Mouse (Mus musculus) forebrain, embryonic 11.5 days (tissue): ENCODE results near the gene Ugt1a10. TPM values are rescaled to one million over a fixed set of nuclear protein-coding genes. Genes with fewer than 3 reads are reported as not detected.

Experiments
- ATAC-seq: fragments of 200-750 bp; cut with Nextera tagmentation; replicated peaks from 2 replicates; pipeline ENCODE4 v1.8.0; 2017; ENCODE audit warnings: moderate TSS enrichment; ENCODE audit not compliant: low FRiP score
- DNase-seq: peaks from one replicate; pipeline ENCODE4 v3.0.0-alpha.2; 2017; ENCODE audit warnings: low spot score
- H3K27ac ChIP-seq: fragments of 300-500 bp; sonication (generic); 2 replicates; pipeline ENCODE4 v1.5.1; 2014; ENCODE audit warnings: low read depth, low read length
- H3K27me3 ChIP-seq: fragments of 300-500 bp; sonication (generic); 2 replicates; pipeline ENCODE4 v1.6.1; 2014; ENCODE audit warnings: mild to moderate bottlenecking, low read length, mixed read lengths; ENCODE audit not compliant: control insufficient read depth, insufficient read depth
- H3K36me3 ChIP-seq: fragments of 300-500 bp; sonication (generic); 2 replicates; pipeline ENCODE4 v1.6.1; 2014; ENCODE audit warnings: mild to moderate bottlenecking, low read length, moderate library complexity, mixed read lengths; ENCODE audit not compliant: control insufficient read depth, insufficient read depth
- H3K4me1 ChIP-seq: fragments of 300-500 bp; sonication (generic); replicated peaks from 2 replicates; pipeline ENCODE4 v1.6.1; 2014; ENCODE audit warnings: low read length, mixed read lengths; ENCODE audit not compliant: control insufficient read depth, insufficient read depth
- H3K4me2 ChIP-seq: fragments of 300-500 bp; sonication (generic); 2 replicates; pipeline ENCODE4 v1.6.1; 2014; ENCODE audit warnings: low read depth, mild to moderate bottlenecking, low read length, moderate library complexity, mixed read lengths; ENCODE audit not compliant: severe bottlenecking
- H3K4me3 ChIP-seq: fragments of 300-500 bp; sonication (generic); 2 replicates; pipeline ENCODE4 v1.5.1; 2014; ENCODE audit warnings: low read depth, low read length
- H3K9ac ChIP-seq: fragments of 300-500 bp; sonication (generic); 2 replicates; pipeline ENCODE4 v1.6.1; 2014; ENCODE audit warnings: low read length
- H3K9me3 ChIP-seq: fragments of 300-500 bp; sonication (generic); 2 replicates; pipeline ENCODE4 v1.6.1; 2016; ENCODE audit warnings: low read length, mixed read lengths; ENCODE audit not compliant: control insufficient read depth
- WGBS: fragments of 180-500 bp; shearing (Covaris S2); extraction: QIAGEN DNeasy Blood & Tissue Kit; methylation state at CpG from one replicate; pipeline ENCODE4 v1.1.7; 2014; 5-methylcytosine and 5-hydroxymethylcytosine counted together
- polyA plus RNA-seq: library from polyadenylated mRNA; unstranded; fragments of >200 nt; fragmentation: Nextera tagmentation; extraction: Ambion mirVana; gene quantifications from 2 replicates; pipeline ENCODE4 v1.2.1, GENCODE M21; 2014

Ugt1a10 gene
- polyA plus RNA-seq, 1 experiment from 2014 or later = not detected

DNA sequence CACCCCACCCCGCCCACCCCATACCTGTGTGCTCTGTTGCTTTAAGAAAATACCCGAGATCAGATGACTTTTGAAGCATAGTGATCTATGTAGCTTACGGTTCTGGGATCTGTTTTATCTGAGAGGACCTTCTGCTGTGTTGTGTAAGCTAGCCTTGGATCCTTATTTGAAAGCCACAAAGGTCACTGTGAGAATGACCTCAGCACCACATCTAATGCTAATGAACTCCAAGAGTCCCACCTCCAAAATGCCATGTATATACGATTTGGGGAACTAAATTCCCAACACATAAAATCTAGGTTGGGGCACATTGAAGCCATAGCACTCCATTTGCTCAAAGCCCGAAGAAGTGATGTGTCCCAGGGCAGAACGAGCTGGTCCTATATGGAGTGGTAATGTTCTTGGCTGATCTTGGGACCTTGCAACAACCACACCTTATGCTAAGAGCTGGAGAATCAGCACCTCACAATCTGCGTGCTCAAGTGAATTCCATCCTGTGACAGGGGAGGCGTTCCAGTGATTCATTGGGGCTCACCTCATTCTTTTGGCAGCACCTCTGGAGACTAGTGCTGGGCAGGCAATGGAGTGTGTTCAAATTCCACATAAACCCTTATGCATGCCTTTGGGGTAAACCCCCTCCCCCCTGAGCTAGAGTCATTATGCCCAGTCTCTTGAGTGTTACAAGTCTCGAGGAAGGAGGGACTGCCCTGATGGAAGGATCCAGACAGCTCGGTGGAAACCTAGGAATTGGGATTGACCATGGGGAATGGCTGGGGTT, 201.9 kb downstream of the Ugt1a10 start:
- 80% methylated on average over 10 of the region's 10 CpGs for WGBS

DNA sequence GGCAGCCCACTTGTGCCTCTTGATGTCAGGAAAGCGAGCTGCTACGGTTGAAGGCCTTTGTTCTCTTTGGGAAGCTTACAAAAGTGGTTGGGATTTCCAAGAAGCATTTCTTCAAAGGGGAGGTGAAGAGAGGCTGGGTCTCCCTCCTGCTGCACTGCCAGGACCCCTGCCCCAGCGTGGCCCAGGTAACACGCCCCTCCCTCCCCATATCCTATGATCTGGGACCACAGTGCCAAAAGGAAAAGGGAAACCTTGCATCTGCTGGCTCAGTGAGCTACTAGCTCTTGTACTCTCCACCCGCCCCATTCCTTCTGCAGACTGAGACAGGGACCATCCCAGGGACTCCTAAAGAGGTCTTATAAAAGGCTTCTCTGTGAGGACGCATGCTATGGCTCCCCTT, 202.5 kb downstream of the Ugt1a10 start:
- H3K4me2 ChIP-seq = no peak overlapping the region
- no peak overlapping the region for H3K27ac ChIP-seq
- no peak for DNase-seq
- WGBS = 82% methylated on average over 6 of the region's 6 CpGs
- peaks cover 67% of the 10 kb centered on the region for H3K9me3 ChIP-seq
- H3K36me3 ChIP-seq = peaks cover 23% of the 10 kb centered on the region
- no peak for ATAC-seq
- no peaks in the 10 kb centered on the region for H3K4me1 ChIP-seq
- no peak overlapping the region for H3K9ac ChIP-seq
- H3K4me3 ChIP-seq = no peak overlapping the region
- no peaks in the 10 kb centered on the region for H3K27me3 ChIP-seq

More for the DNA sequence above, 201.9 kb downstream of the Ugt1a10 start:
- DNase-seq = no peak
- Histone ChIP-seq H3K36me3 (peaks cover 17% of the 10 kb centered on the region), H3K27me3 (no peaks in the 10 kb centered on the region), H3K4me3 (no peak overlapping the region), H3K27ac (no peak overlapping the region), H3K4me1 (no peaks in the 10 kb centered on the region), H3K9me3 (peaks cover 73% of the 10 kb centered on the region), H3K9ac (no peak overlapping the region), H3K4me2 (no peak overlapping the region)
- no peak for ATAC-seq

DNA sequence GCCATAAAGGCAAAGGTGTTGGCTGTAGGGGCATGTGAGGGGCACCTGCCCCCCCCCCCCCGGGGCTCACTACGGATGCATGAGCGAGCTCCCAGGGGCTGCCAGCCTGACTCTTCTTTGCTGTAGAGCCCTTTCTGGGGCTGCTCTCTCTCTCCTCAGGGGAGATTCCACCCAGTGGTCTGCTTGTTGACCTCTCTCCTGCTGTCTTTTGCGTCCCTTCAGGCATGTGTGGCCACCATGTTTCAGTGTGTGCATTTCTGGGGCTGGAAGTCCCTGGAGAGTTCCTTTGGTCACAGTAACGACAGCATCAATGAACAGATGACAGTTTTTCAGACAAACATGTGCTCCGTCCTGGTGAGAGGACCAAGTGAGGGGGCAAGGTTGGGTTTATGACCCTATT, 203.2 kb downstream of the Ugt1a10 start:
- H3K4me2 ChIP-seq = no peak overlapping the region
- 0 out of 2 replicates have a peak, but pooled peaks have one; percentile 1 for ATAC-seq
- no peak overlapping the region for H3K9ac ChIP-seq
- H3K27me3 ChIP-seq = no peaks in the 10 kb centered on the region
- no peak overlapping the region for H3K4me3 ChIP-seq
- H3K27ac ChIP-seq = no peak overlapping the region
- no peaks in the 10 kb centered on the region for H3K4me1 ChIP-seq
- DNase-seq = no peak
- peaks cover 30% of the 10 kb centered on the region for H3K36me3 ChIP-seq
- WGBS = 72% methylated on average over 6 of the region's 6 CpGs
- H3K9me3 ChIP-seq = peaks cover 61% of the 10 kb centered on the region

GRCm38 (mm10) chr1:88258881-88259642, 203.9 kb downstream of the Ugt1a10 start:
- 79% methylated on average over 8 of the region's 8 CpGs for WGBS
- H3K36me3 ChIP-seq = peaks cover 37% of the 10 kb centered on the region
- H3K4me1 ChIP-seq = no peaks in the 10 kb centered on the region
- ATAC-seq (0 out of 2 replicates have a peak, but pooled peaks have one; percentile 0), DNase-seq (peak; percentile 72)
- H3K4me2 ChIP-seq = no peak overlapping the region
- H3K4me3 ChIP-seq = no peak overlapping the region
- no peak overlapping the region for H3K27ac ChIP-seq
- H3K9me3 ChIP-seq = peaks cover 54% of the 10 kb centered on the region
- no peak overlapping the region for H3K9ac ChIP-seq
- H3K27me3 ChIP-seq = no peaks in the 10 kb centered on the region

- ATAC-seq = peak; percentile 11; the same call in 1 of the 2 replicates
- Histone ChIP-seq H3K27ac (no peak overlapping the region), H3K4me3 (no peak overlapping the region), H3K36me3 (peaks cover 43% of the 10 kb centered on the region), H3K9ac (no peak overlapping the region), H3K4me1 (no peaks in the 10 kb centered on the region), H3K4me2 (no peak overlapping the region), H3K9me3 (peaks cover 48% of the 10 kb centered on the region), H3K27me3 (no peaks in the 10 kb centered on the region)
- WGBS = 80% methylated on average over 4 of the region's 4 CpGs
- no peak for DNase-seq
Observed at GRCm38 (mm10) chr1:88259643-88260024, 204.4 kb downstream of the Ugt1a10 start.

- Histone ChIP-seq H3K9me3 (peaks cover 43% of the 10 kb centered on the region), H3K4me1 (no peaks in the 10 kb centered on the region), H3K4me2 (no peak overlapping the region), H3K36me3 (peaks cover 48% of the 10 kb centered on the region), H3K4me3 (no peak overlapping the region), H3K27ac (no peak overlapping the region), H3K9ac (no peak overlapping the region), H3K27me3 (no peaks in the 10 kb centered on the region)
- ATAC-seq = peak; percentile 17
- no peak for DNase-seq
- 84% methylated on average over 6 of the region's 6 CpGs for WGBS
Observed at GRCm38 (mm10) chr1:88260114-88260513, 204.9 kb downstream of the Ugt1a10 start.

DNA sequence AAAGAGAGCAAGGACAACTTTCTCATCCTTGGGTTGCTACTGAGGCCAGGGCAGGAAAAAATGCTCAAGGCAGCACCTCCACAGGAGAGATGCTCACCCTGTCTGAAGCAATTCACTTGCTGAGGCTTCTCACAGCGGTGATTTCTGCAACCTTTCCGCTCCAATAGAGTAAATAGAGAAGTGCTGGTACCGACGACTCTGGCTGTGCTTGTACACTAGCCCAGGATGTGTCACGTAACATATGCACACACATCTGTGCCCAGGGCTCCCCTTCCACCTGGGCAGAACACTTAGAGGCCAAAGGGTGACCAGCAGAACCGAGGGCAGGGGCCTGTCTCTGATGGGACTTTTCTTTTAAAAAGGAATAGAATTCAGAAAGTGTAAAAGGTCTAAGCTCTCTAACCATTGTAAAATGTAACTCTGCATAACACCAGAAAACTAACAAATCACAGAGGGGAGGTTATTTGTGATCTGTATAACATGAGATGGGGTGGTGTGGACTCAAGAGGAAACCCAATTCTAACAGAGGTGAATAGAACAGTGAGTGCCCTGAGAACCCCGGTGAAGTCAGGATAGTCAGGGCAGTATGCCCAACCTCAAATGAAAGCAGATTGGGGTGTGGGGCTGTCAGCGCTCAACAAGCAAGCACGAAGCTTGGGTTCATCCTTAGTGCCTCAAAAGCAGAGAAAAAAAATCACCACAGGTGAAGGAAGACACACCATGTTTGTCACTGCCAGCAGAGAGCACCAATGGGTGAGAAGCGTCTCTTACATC, 205.6 kb downstream of the Ugt1a10 start:
- Histone ChIP-seq H3K36me3 (peaks cover 55% of the 10 kb centered on the region), H3K4me1 (no peaks in the 10 kb centered on the region), H3K4me3 (no peak overlapping the region), H3K9ac (no peak overlapping the region), H3K27me3 (no peaks in the 10 kb centered on the region), H3K27ac (no peak overlapping the region), H3K4me2 (no peak overlapping the region), H3K9me3 (peaks cover 38% of the 10 kb centered on the region)
- WGBS = 84% methylated on average over 10 of the region's 10 CpGs
- no peak for ATAC-seq
- DNase-seq = no peak

GRCm38 (mm10) chr1:88261706-88262105, 206.5 kb downstream of the Ugt1a10 start:
- Histone ChIP-seq H3K27ac (no peak overlapping the region), H3K36me3 (peaks cover 64% of the 10 kb centered on the region), H3K4me2 (no peak overlapping the region), H3K9me3 (peaks cover 30% of the 10 kb centered on the region), H3K27me3 (no peaks in the 10 kb centered on the region), H3K9ac (no peak overlapping the region), H3K4me1 (no peaks in the 10 kb centered on the region), H3K4me3 (no peak overlapping the region)
- ATAC-seq (no peak), DNase-seq (no peak)
- 86% methylated on average over 7 of the region's 7 CpGs for WGBS
